Mouse (Mus musculus) frontal cortex, postnatal 25 days (tissue): Measurements from ENCODE around the gene Stip1.
"Not testable (repeated sequence)": the region's sequence is repeated elsewhere in the genome, so short reads cannot be mapped to it uniquely, and the experiment has no call there.

Experiments
- DNase-seq, 2 experiments: peaks; one replicate each; pipeline ENCODE4 v3.0.0; 2022; ENCODE audit warnings: low spot score in 2 of 2

Stip1 gene

DNA sequence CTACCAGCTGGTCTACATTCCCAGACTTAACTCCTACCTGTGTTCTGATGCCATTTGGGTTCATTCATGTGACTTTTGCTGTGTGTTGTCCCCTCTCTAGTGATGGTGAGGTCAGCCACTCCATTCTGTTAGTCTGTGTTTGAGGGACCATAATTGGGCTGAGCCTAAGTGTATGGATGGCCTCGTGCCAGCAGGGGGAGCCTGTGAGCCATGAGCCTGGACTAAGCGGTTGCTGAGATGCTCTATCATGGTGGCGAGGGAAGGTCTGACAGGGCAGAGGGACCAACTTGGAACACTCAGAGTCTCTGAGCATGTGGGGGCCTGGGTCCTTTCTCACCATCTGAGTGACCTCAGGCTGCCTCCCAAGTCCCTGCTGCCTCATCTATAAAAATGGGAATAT is 24.8 kb upstream of the Stip1 start:
- peak; percentile 68 to 80 for DNase-seq

DNA sequence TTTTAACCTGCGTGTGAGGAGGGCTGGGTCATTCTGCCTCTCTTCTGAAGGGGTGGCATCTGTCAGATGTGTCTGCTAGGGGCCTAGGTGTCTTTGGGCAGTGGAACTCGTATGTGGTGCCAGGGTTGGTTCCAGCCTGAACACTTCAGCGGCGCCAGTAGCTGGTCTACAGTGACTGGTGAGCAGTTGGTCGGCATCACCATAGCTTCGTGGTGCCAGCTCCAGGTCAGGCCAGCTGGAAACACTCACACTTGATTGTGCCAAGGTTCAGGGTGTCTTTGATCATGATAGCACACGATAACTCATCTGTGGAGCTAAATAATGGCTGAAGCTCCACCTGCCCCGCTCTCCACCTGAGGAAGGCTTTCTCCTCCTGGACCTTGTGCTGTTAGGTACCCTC is 23.1 kb upstream of the Stip1 start:
- no peak for DNase-seq

DNA sequence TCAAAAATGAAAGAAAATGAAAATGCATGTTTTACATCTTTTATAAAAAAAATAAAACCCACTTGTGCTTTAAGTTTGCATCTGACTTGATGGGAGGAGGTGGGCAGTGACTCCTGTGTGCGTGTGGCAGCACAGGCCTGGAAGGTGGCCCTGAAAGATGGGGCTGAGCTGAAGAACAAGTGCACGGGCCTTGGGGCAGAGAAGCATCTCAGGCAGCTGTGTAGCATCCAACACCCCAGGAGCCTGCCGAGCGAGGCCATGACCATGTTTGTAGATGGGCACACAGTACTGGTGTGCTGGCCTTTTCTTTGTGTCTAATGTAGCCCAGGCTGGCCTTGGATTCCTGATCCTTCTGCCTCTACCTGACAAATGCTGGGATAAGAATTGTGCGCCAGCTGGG is 22.3 kb upstream of the Stip1 start:
- no peak for DNase-seq

DNA sequence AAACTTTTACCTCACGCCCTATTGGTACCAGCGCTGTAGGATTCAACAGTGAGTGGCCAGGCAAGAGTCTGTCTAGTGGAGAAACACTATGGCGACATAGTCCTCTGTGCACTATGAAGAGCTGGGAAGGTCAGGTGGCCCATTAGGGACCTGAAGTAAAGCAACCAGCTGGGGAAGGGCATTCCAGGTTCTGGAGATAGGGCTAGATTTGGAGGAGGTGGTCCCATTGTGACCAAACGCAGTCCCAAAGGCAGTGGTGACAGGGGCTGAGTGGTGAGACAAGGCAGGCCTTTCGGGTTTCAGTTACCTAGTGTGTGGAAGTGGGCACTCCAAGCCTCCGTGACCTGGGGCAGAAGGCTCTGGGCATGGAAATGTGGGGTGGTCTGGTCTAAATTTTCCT is 18.8 kb upstream of the Stip1 start:
- DNase-seq = no peak

DNA sequence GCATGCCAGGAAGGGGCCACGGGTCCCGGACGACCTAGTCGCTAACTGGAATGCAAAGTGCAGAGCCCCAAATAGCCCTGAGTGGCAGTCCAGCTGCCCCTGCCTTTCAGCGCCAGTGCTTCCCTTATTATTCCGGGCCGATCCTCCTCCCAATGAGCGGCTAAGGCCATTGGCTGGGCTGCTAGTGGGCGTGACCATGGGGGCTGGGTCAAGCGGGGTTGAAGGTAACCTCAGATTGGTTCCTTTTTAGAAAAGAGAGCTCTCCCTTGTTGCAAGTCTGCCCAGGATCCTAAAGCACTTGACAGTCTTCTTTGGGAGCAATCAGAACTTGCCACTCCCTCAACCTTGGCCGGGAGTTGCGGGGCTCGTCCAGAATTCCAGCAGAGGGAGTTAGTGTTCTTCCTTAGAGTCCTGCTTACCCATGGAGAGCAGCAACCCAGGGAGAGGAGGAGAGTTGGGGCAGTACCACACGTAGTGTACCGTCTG is 18.0 kb upstream of the Stip1 start:
- DNase-seq = peak in 1 of 2 experiments; percentile 45

DNA sequence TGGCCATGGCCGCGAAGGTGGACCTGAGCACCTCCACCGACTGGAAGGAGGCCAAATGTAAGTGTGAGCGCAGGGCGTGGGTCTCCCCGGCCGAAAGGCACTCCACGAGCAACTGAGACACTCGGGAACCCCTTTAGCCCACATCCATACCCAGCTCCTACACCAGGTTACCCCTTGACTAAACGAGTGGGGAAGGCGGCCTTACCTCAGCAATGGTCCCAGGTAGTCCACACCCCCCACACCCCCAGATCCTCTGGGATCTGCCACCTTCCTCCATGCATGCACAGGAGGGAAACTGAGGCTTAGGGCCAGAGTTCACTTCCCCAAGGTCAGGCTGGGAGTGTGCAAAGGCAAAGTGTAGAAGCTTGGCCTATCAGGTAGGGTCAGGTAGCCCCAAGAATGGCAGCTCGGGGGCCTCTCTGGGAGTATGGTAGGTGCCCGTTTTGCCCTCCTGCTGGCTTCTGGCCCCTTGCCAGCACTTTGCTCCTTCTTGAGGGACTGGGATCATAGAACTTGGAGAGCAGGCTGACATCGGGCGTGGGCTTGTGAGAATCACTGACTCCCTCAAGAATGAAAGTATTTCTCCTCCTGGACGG is 17.5 kb upstream of the Stip1 start:
- no peak for DNase-seq

DNA sequence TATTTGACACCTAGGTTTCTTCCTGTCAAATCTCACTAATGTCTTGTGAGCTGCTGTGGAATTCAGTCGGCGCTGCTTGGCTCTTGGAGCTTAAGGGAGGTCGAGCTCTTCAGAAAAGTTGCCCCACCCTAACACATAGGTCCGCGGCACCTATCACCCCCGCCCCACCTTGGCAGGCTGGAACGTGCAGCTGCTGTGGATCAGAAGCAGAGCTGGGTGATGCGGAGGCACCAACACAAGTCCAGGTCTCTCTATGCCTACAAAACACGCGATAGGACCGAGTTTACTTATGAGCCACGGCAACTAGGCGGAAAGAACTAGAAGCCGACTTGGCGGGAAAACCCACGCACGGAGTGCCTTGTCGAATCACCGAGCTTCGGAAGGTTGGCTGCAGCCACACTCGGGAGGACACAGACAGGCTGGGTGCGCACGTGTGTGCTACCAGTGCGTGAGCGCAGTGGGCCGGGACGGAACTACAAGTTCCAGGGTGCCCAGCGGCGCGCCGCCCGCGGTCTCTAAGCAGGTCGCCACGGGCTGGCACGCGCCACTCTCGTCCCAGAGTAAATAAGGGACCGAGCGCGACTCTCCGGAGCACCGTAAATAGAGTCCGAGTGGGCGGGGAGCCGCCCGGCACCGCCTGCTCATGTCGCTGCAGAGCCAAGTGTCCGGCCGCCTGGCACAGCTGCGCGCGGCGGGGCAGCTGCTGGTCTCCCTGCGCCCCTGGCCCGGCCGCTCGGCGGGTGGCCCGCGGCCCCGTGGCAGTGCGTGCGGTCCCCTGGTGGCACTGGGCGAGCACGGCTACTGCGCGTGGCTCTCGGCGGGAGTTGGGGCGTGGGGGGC is 16.7 kb upstream of the Stip1 start, which contains the start of gene Macrod1:
TSS of gene Macrod1 (plus strand) at position 563 of the 840 bp plus-strand sequence.
- peak; percentile 70 to 71 for DNase-seq

DNA sequence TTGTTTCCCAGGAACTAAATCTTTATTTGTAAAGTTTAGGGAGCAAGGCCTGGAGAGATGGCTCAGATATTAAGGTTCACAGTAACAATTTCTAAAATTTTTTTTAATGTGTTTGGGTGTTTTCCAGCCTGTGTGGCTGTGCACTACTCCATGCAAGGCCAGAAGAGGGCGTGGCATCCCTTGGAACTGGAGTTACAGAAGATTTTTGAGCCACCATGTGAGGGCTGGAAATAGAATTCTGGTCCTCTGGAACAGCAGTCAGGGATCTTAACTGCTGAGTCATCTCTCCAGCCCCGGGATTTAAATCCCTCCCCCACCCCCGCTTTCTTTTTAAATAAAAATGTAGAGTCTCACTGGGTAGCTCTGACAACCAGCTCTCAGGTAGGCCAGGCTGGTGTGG is 15.4 kb upstream of the Stip1 start:
- DNase-seq = no peak

DNA sequence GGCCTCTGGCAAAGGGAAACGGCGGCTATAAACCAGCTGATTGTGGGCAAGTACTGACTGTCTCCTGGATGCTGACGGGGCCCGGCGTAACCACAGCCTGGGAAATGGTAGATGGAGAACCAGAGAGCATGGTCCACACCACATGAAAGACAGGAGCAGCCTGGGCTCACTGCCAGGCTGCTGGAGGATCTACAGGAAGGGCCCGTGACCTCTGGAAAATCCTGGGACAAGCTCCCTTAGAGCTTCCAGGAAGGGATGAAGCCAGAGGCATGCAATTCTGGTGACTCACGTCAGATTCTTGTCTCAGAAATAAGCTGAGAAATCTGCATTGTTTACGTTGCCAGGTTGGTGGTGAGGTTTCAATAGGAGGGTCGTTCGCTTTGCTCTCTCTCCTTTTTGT is 15.0 kb upstream of the Stip1 start:
- no peak for DNase-seq

DNA sequence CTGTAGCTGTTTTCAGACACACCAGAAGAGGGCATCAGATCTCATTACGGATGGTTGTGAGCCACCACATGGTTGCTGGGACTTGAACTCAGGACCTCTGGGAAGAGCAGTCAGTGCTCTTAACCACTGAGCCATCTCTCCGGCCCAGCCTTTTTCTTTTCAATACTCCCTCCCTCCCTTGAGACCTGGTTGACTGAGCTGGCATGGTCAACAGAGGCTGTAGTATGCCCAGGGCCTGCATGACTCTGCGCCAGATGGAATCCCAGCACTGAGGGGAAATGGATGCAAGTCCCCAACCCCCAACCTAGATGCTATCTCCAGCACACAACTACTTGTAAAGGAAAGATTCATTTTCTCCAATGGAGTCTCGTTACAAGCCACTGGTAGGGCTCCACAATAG is 13.6 kb upstream of the Stip1 start:
- not testable (repeated sequence) for DNase-seq

DNA sequence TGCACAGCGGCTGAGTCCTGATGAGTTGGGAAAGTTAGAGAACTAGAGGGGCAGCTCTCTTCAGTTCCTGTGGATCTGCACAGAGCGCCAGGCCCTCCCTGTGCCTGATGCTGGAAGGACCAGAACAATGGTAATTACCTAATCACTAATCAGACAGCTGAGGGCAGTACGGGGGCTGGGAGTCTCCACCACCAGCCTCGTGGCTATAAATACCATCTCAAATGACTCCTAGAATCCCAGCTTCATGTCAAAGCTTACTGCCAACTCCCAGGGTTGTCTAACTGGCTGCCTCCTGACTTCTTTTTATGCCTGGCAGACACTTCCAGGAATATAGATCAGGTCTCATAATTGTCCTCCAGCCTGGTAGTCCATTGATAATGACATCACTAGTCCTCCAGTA is 4.9 kb upstream of the Stip1 start:
- DNase-seq = no peak

DNA sequence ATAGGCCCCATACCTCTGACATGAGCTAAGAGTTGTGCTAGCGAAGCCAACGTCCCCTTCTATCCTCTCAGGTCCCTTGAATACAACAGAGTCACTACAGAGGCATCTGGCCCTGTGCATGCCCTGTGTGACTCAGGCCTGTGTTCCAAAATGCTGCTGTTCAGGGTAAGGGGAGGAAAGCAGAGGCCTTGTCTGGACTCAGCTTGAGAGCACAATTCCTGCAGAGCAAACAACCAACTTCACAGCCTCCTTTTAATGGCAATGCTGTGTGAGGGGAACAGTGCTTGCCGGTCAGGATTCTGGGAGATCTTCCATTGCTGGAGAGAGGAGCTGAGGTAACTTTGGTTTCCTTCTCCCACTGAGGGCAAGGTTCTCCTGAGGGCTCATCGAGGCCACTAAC is 4.5 kb upstream of the Stip1 start:
- no peak for DNase-seq

DNA sequence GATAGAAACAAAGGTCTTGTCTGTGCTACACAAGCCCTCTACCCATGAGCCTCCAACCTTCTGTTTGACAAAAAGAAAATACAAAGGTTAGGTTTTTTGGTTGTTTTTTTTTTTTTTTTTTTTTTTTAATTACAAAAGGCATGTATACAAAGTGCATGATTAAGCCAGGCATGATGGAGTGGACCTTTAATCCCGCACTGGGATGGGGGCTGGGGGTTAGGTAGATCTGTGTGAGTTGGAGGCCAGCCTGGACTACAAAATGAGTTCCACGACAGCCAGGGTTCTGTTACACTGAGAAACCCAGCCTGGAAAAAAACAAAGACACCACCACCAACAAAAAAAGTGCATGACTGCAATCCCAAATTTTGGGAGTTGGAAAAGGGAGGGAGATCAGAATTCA is 1.4 kb upstream of the Stip1 start:
- no peak for DNase-seq

DNA sequence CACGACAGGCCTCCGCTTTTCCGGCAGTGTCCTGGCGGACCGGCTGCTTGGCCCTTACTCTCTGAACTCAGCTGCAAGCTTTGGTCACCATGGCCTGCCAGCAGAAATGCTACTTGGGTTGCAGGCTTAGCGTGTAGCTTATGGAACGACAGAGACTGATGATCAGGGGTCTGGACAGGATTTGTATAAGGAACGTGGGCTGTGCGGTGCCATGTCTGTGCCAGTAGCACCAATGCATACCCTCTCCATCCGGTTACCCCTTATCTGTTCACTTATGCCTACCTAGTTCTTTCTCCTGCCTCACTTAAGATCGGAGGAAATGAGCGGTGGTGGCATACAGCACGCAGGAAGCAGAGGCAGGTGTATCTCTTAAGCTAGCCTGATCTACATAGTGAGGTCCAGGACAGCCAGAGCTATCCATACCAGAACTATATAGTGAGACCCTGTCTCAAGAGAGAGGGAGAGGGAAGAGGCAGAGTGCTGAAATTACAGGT is 917 bp upstream of the Stip1 start:
- no peak for DNase-seq

DNA sequence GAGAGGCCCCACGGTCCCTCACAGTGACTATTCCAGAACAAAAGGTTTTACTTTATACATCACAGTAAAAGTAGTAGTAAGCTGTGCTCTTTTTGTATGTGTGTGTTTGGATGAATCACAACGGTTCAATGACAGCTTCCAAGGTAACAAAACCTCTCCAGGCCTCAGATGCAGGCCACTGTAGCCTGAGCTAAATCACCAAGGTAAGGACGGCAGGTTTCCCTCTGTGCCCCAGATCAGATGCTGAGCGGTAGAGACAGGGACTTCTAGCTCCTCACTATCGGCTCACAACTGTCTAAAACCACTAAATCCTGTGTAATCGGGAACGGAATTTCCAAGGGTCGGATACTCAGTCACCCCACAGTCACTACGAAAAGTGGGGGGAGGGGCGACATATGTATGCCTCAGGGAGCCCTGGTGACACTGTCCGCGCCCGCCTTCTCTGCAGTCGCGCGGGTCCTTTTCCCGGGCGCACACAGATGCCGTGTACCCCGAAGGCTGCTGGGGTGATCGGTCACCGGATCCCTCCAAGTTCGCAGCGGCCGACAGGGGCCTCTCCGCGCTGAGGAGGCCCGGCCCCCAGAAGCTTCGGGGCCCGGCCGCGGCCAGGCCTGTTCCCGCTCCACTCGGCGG is 563 bp downstream of the Stip1 start:
- peak; percentile 35 to 45 for DNase-seq

DNA sequence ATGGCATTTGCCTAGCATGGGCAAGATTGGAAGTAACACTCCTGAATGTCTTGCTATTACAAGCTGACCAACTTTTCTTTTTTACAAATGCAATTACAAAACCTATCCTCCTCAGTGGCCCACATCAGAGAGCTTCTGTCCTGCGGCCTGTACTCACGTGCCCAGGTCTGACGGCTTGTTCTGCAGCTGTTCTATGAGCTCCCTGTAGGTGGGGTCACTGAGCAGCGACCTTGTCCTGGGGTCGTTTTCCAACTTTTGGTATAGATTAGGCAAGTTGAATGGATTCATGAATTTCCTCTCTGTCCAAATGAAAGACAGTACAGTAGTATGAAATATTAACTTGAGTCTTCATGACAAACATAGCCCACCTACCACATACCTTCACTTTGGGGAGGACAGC is 5.8 kb downstream of the Stip1 start:
- no peak for DNase-seq

DNA sequence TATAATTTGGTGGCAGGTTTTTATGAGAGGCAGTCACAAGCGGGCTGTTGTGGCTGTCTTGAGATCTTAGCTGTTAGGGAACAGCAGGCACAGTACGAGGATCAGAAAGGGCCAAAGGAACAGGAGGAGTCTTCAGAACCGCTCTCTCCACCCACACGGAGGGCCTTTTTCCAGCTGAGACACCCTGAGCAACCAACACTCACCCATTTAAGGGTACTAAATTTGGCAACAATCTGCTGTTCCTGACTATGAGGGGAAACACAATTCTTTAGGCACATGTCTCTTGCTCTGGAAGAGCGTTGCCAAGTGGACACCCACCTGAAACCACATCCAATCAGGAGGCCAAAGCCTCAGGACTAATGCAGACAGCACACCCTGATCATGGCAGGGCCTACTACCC is 10.2 kb downstream of the Stip1 start:
- peak; percentile 23 to 46 for DNase-seq

DNA sequence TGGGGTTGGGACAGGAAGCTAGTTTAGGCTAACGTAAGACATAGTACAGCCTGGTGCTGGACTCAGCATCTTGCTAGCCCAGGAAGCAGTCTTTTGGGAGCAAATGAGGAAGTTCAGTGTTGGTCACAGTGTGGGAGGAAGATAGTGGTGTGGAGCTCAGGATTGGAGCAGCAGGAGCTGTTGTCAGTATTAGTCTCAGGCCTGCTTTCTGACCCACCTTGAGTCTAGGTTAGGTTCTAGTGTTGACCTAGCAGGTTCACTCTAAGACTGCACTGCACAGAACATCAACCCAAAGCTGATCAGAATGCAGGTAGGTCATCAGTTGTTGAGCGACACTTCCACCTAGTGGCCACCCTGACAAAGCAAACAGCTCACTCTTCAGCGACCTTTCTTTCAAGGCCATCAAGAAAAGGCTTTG is 19.5 kb downstream of the Stip1 start:
- DNase-seq = no peak

DNA sequence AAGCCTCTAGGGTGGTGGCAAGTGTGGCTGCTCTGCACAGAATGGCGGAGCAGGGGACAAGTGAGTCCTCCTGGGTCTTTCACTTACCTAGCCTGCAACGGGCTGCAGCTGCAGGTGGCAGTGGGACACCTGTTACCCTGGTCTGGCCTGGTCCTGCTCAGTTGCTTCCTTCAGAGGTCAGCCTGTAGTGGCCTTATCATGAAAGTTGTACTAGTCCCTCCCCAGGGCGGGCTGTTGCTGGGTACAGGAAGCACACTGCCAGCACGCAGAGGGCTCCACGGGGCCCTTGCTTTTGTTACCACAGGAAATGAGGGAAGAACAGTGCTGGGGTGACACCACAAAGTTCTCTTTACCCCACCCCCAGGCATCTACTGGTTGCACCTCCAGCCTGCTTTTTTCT is 20.6 kb downstream of the Stip1 start, which contains the start of gene Fermt3:
TSS of gene Fermt3 (minus strand) at position 279 of the 400 bp plus-strand sequence.
- DNase-seq = no peak

DNA sequence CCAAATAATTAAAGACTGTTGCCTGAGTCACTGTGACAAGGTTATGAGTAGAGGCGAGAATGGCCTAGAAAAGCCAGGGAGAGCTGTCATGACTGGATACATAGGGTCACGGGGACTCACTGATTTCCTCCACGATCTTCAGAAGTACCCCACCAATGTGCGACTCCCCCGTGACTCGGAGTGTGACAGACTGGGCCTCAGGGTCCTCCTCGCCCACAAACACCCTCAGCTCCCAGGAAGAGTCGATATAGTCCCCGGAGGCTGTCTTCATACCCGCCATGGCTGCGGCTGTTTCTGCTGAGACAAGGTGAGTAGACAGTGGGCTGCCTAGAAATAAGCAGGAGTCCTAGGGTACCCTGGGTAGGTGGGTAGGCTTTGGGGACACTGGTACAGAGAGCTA is 21.2 kb downstream of the Stip1 start:
- DNase-seq = no peak

DNA sequence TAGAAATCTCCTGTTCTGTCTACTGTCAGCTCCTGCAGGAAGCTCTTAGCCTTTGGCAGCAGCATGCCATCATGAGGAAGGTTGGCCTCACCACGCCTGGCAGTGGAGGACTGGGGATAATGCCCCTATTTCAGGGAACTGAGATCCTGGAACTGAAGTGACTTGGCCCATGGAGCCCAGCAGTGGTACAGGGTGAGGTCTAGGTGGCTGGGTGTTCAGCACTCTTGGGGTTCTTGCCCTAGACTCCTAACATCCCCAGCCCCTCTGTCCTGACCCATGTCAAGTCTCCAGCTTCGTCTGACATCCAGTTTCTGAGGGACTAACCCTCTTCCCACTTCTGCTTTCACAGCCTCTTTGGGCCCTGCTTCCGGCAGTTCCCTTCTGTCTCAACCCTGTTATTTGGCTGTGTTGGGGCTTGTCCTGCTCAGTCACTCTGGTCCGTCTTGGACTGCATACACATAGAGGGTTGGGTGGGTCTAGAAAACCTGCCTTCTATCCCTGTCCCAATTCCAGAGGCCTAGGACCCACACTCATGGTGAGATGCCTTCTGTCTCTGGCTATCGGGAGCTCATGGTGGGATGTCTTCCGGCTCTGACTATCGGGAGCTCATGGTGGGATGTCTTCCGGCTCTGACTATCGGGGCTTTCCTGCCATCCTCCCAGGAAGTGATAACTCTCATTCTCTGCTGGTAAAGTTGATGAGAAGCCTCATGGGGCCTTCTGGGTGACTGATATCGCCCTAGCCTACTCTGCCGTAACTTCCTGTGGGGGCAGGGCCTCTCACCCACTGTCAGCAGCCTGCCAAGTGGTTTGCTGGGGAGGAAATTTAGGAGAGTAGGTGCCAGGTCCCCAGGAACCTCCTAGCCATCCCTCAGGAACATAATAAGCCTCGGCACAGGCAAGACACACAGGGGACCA is 22.0 kb downstream of the Stip1 start:
- no peak for DNase-seq
